Mouse (Mus musculus) hindbrain, embryonic 11.5 days (tissue): ENCODE measurements around the gene Rab3a. TPM values are rescaled to one million over a fixed set of nuclear protein-coding genes. Genes with fewer than 3 reads are reported as not detected.
A peak's percentile ranks its signal among the peaks of the same experiment; 100 is the strongest.

Experiments used
- ATAC-seq: fragments of 200-750 bp; cut with Nextera tagmentation; 2 replicates; pipeline ENCODE4 v1.8.0; 2017; ENCODE audit warnings: mild to moderate bottlenecking, moderate TSS enrichment, moderate library complexity; ENCODE audit not compliant: low FRiP score
- DNase-seq: peaks from one replicate; pipeline ENCODE4 v3.0.0-alpha.2; 2015; ENCODE audit warnings: low spot score
- H3K27ac ChIP-seq: fragments of 300-500 bp; sonication (generic); 2 replicates; pipeline ENCODE4 v1.5.1; 2014; ENCODE audit warnings: mild to moderate bottlenecking, low read depth, low read length
- H3K27me3 ChIP-seq: fragments of 300-500 bp; sonication (generic); 2 replicates; pipeline ENCODE4 v1.6.1; 2014; ENCODE audit warnings: mild to moderate bottlenecking, low read length, moderate library complexity, mixed read lengths; ENCODE audit not compliant: control insufficient read depth, insufficient read depth
- H3K36me3 ChIP-seq: fragments of 300-500 bp; sonication (generic); 2 replicates; pipeline ENCODE4 v1.6.1; 2014; ENCODE audit warnings: mild to moderate bottlenecking, low read length, moderate library complexity, mixed read lengths; ENCODE audit not compliant: control insufficient read depth, insufficient read depth
- H3K4me1 ChIP-seq: fragments of 300-500 bp; sonication (generic); replicated peaks from 2 replicates; pipeline ENCODE4 v1.6.1; 2014; ENCODE audit warnings: low read length, mixed read lengths; ENCODE audit not compliant: control insufficient read depth, insufficient read depth
- H3K4me2 ChIP-seq: fragments of 300-500 bp; sonication (generic); replicated peaks from 2 replicates; pipeline ENCODE4 v1.6.1; 2014; ENCODE audit warnings: mild to moderate bottlenecking, low read depth, low read length
- H3K4me3 ChIP-seq: fragments of 300-500 bp; sonication (generic); 2 replicates; pipeline ENCODE4 v1.5.1; 2014; ENCODE audit warnings: low read depth, low read length
- H3K9ac ChIP-seq: fragments of 300-500 bp; sonication (generic); 2 replicates; pipeline ENCODE4 v1.6.1; 2014; ENCODE audit warnings: low read depth, low read length
- H3K9me3 ChIP-seq: fragments of 300-500 bp; sonication (generic); 2 replicates; pipeline ENCODE4 v1.6.1; 2016; ENCODE audit warnings: low read length; ENCODE audit not compliant: control insufficient read depth
- WGBS: fragments of 180-500 bp; shearing (Covaris S2); extraction: QIAGEN DNeasy Blood & Tissue Kit; methylation state at CpG from one replicate; pipeline ENCODE4 v1.1.7; 2014; 5-methylcytosine and 5-hydroxymethylcytosine counted together
- polyA plus RNA-seq: library from polyadenylated mRNA; unstranded; fragments of >200 nt; fragmentation: Nextera tagmentation; extraction: Ambion mirVana; gene quantifications from 2 replicates; pipeline ENCODE4 v1.2.1, GENCODE M21; 2014

Gene Rab3a
- polyA plus RNA-seq, 1 experiment from 2014 or later, result 91.5 TPM

- Histone ChIP-seq H3K9me3 (no peaks in the 10 kb centered on the region), H3K4me3 (no peak overlapping the region), H3K27me3 (peaks cover 54% of the 10 kb centered on the region), H3K27ac (no peak overlapping the region), H3K4me1 (peaks cover 7% of the 10 kb centered on the region; the same call in 1 of the 2 replicates), H3K36me3 (no peaks in the 10 kb centered on the region), H3K4me2 (no peak overlapping the region), H3K9ac (no peak overlapping the region)
- WGBS, result 76% methylated on average over 1 of the region's 1 CpGs
- DNase-seq (no peak), ATAC-seq (no peak)
Observed at GRCm38 (mm10) chr8:70801830-70802229, 47.4 kb downstream of the Rab3a start.

- H3K4me2 ChIP-seq, result no peak overlapping the region
Observed at GRCm38 (mm10) chr8:70802786-70803510, 48.5 kb downstream of the Rab3a start.

GRCm38 (mm10) chr8:70803761-70804480, 49.4 kb downstream of the Rab3a start:
- H3K27me3 ChIP-seq, result peaks cover 42% of the 10 kb centered on the region

More at GRCm38 (mm10) chr8:70802786-70803510, 48.5 kb downstream of the Rab3a start:
- no peak for DNase-seq
- Histone ChIP-seq H3K9ac (no peak overlapping the region), H3K27ac (no peak overlapping the region), H3K4me1 (peaks cover 4% of the 10 kb centered on the region; the same call in 1 of the 2 replicates), H3K36me3 (no peaks in the 10 kb centered on the region), H3K4me3 (no peak overlapping the region), H3K9me3 (no peaks in the 10 kb centered on the region), H3K27me3 (peaks cover 52% of the 10 kb centered on the region)
- ATAC-seq, result no peak
- 63% methylated on average over 11 of the region's 11 CpGs for WGBS

GRCm38 (mm10) chr8:70804481-70805206, 50.2 kb downstream of the Rab3a start, which contains the start of gene Mast3:
Gene Mast3 (minus strand): TSS chr8:70805054.
- ATAC-seq, result peak; percentile 88
- peak within 1 kb of the TSS; percentile 44 for H3K9ac ChIP-seq
- peaks cover 4% of the 10 kb centered on the region; the same call in 1 of the 2 replicates for H3K4me1 ChIP-seq
- peak; percentile 85 for DNase-seq
- 2% methylated on average over 43 of the region's 45 CpGs for WGBS
- peaks cover 35% of the 10 kb centered on the region for H3K27me3 ChIP-seq
- H3K4me2 ChIP-seq, result peak within 1 kb of the TSS; percentile 89
- no peaks in the 10 kb centered on the region for H3K9me3 ChIP-seq
- H3K4me3 ChIP-seq, result peak within 1 kb of the TSS; percentile 48
- H3K27ac ChIP-seq, result no peak within 1 kb of the TSS
- no peaks in the 10 kb centered on the region for H3K36me3 ChIP-seq

More at GRCm38 (mm10) chr8:70803761-70804480, 49.4 kb downstream of the Rab3a start:
- peak overlapping the region; percentile 44 for H3K9ac ChIP-seq
- H3K4me1 ChIP-seq, result peaks cover 4% of the 10 kb centered on the region; the same call in 1 of the 2 replicates
- no peak overlapping the region for H3K27ac ChIP-seq
- no peaks in the 10 kb centered on the region for H3K36me3 ChIP-seq
- WGBS, result 2% methylated on average over 44 of the region's 47 CpGs
- no peaks in the 10 kb centered on the region for H3K9me3 ChIP-seq
- H3K4me2 ChIP-seq, result peak overlapping the region; percentile 89
- DNase-seq, result peak; percentile 40
- peak overlapping the region; percentile 48 for H3K4me3 ChIP-seq
- ATAC-seq, result no peak

- Histone ChIP-seq H3K27me3 (peaks cover 31% of the 10 kb centered on the region), H3K4me1 (peaks cover 7% of the 10 kb centered on the region; the same call in 1 of the 2 replicates), H3K4me3 (no peak overlapping the region), H3K36me3 (no peaks in the 10 kb centered on the region), H3K27ac (no peak overlapping the region), H3K9ac (no peak overlapping the region), H3K9me3 (no peaks in the 10 kb centered on the region), H3K4me2 (no peak overlapping the region)
- DNase-seq (no peak), ATAC-seq (no peak)
- WGBS, result 77% methylated on average over 4 of the region's 4 CpGs
Observed at GRCm38 (mm10) chr8:70806541-70806940, 52.1 kb downstream of the Rab3a start.

GRCm38 (mm10) chr8:70807304-70807703, 52.8 kb downstream of the Rab3a start:
- H3K4me3 ChIP-seq, result no peak overlapping the region
- DNase-seq (no peak), ATAC-seq (no peak)
- no peak overlapping the region for H3K27ac ChIP-seq
- H3K9ac ChIP-seq, result no peak overlapping the region
- H3K36me3 ChIP-seq, result no peaks in the 10 kb centered on the region
- H3K9me3 ChIP-seq, result no peaks in the 10 kb centered on the region
- peaks cover 5% of the 10 kb centered on the region; the same call in 1 of the 2 replicates for H3K4me1 ChIP-seq
- WGBS, result 44% methylated on average over 1 of the region's 1 CpGs
- no peak overlapping the region for H3K4me2 ChIP-seq
- H3K27me3 ChIP-seq, result peaks cover 28% of the 10 kb centered on the region

- Histone ChIP-seq H3K4me1 (peaks cover 5% of the 10 kb centered on the region; the same call in 1 of the 2 replicates), H3K4me2 (no peak within 1 kb of the TSS), H3K27me3 (peaks cover 24% of the 10 kb centered on the region), H3K4me3 (no peak within 1 kb of the TSS), H3K36me3 (no peaks in the 10 kb centered on the region), H3K9me3 (no peaks in the 10 kb centered on the region), H3K9ac (no peak within 1 kb of the TSS), H3K27ac (no peak within 1 kb of the TSS)
- DNase-seq (no peak), ATAC-seq (no peak)
- 67% methylated on average over 5 of the region's 5 CpGs for WGBS
Observed at GRCm38 (mm10) chr8:70808239-70808638, 53.8 kb downstream of the Rab3a start, which contains the start of gene Il12rb1. Gene Il12rb1 (plus strand): TSS chr8:70808449.
